Mouse (Mus musculus) granulocyte monocyte progenitor cell, adult 5-6 weeks (primary cell): ENCODE results near the gene BC049352. TPM values are rescaled to one million over a fixed set of nuclear protein-coding genes. Genes with fewer than 3 reads are reported as not detected.
A peak's percentile ranks its signal among the peaks of the same experiment; 100 is the strongest.

Source experiments
- ATAC-seq: replicated peaks from 2 replicates; pipeline ENCODE4 v1.8.0; 2016; ENCODE audit warnings: mild to moderate bottlenecking, moderate TSS enrichment, inconsistent platforms; ENCODE audit not compliant: poor library complexity, severe bottlenecking
- total RNA-seq, 2 experiments: library from RNA; stranded (forward) in 1 of 2; stranded (reverse) in 1 of 2; fragments of 200-712, 200-1000 nt in 1 of 2; fragments of >200 nt in 1 of 2; fragmentation: Nextera tagmentation in 1 of 2; gene quantifications; 2 replicates each; pipeline ENCODE4 v1.2.3; 2014 to 2017

Gene BC049352
- total RNA-seq, 2 experiments from 2014 or later, result not detected

DNA sequence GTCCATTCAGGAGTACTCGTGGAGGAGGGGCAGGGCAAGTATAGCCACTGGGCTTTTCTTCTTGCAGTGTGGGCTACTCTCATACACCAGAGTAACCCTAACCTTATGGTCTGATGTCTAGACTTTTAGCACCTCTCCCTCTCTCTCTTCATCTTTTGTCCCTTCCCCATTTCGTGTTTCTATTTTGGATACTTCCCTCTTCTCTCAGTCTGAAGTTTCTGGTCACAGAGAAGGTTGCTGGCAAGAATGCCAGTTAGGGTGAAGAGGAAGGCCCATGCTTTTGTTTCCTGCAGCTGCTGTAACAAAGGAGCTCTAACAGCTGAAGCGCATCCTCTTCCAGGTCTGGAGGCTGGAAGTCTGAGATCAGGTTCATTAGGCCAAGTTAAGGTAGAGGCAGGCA is 99.1 kb downstream of the BC049352 start:
- ATAC-seq, result peak; percentile 77

GRCm38 (mm10) chr9:45282466-45282865 is 100.7 kb downstream of the BC049352 start:
- ATAC-seq, result peak; percentile 59

DNA sequence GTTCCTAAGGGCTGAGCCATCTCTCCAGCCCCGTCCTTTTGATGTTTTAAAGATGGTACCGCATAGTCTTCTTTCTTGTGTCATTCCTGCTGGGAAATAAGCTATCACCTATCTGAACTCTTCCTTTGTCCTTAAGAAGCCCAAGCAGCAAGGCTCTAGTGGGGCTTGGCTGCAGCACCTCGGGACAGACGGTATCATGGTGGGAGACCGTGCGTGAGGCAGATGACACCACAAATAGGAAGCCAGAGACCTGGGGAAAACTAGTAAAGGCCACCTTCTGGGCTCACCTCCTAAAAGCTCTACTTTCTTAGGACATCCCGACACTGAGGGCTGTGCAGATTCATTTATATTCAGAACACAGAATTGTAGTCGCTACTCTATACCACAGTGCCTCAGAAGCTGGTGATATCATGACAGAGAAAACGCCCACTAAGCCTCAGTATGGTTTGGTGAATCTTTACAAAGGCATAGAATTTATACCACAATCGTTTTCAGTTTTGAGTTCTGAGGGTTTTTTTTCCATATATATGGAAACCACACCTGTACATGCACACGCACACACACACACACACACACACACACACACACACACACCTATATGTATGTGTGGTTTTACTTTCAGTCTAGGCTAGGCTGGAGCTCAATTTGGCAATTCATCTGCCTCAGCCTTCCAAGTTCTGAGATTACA is 109.8 kb downstream of the BC049352 start:
- ATAC-seq, result no peak

- ATAC-seq, result peak; percentile 52
Observed at GRCm38 (mm10) chr9:45294210-45295011, 112.6 kb downstream of the BC049352 start.

DNA sequence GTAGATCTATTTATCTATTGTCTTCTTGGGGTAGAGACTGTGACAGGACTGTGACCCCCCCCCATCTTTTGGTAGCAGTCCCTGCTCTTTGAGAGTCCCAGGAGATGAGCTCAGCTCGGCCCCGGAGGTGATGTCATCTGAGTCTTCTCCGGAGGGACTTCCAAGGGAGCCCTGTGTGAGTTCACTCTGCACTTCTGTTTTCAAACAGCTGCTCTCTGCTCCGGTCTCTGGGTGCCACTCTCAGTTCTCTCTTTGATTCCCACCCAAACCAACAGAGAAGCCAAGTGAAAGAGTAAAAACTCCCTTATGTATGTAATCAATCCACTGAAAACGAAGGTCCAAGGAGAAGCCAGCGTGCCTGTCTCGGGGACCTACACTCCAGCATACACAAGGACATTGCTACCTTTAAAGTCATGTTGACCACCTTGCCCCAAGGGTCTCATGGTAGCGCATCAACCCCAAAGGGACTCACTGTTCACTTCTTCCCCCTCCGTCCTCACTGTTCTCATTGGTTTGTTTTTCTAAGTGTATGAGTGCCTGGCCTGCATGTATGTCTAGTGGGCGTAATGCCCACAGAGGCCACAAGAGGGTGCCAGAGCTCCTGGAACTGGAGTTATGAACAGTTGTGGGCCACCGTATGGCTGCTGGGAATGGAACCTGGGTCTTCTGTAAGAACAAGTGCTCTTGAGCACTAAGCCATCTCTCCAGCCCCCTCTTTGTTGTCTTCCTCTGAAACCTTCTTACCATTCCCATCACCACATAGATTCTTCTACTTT is 117.6 kb downstream of the BC049352 start:
- ATAC-seq, result peak; percentile 46

Other genes starting within 250 kb of the BC049352 start
- 37.9 and 49.8 TPM in 2 replicates for gene Ube4a, start 216.4 kb upstream of the BC049352 start, total RNA-seq (2014; fragmentation: Nextera tagmentation)
- 25.6 and 28.5 TPM in 2 replicates for gene Ube4a, start 216.4 kb upstream of the BC049352 start, total RNA-seq (2017)
- not detected in 2 replicates for gene Cd3g, start 201.6 kb upstream of the BC049352 start, total RNA-seq (2014; fragmentation: Nextera tagmentation)
- not detected in 2 replicates for gene Cd3g, start 201.6 kb upstream of the BC049352 start, total RNA-seq (2017)
- gene Cd3d, start 200.2 kb upstream of the BC049352 start, total RNA-seq (2014; fragmentation: Nextera tagmentation), result not detected in 2 replicates
- 0.21 TPM in 1 of 2 replicates, not detected in the other for gene Cd3d, start 200.2 kb upstream of the BC049352 start, total RNA-seq (2017)
- gene Cd3e, start 172.4 kb upstream of the BC049352 start, total RNA-seq (2014; fragmentation: Nextera tagmentation), result not detected in 2 replicates
- not detected in 2 replicates for gene Cd3e, start 172.4 kb upstream of the BC049352 start, total RNA-seq (2017)
- gene Mpzl2, start 142.2 kb upstream of the BC049352 start, total RNA-seq (2014; fragmentation: Nextera tagmentation), result not detected in 2 replicates
- gene Mpzl2, start 142.2 kb upstream of the BC049352 start, total RNA-seq (2017), result not detected in 2 replicates
- gene Mpzl3, start 126.8 kb upstream of the BC049352 start, total RNA-seq (2014; fragmentation: Nextera tagmentation), result 0.19 TPM in 1 of 2 replicates, not detected in the other
- 1.2 and 2.2 TPM in 2 replicates for gene Mpzl3, start 126.8 kb upstream of the BC049352 start, total RNA-seq (2017)
- gene Jaml, start 102.8 kb upstream of the BC049352 start, total RNA-seq (2014; fragmentation: Nextera tagmentation), result 0.51 TPM in 1 of 2 replicates, not detected in the other
- gene Jaml, start 102.8 kb upstream of the BC049352 start, total RNA-seq (2017), result 2.4 and 3.4 TPM in 2 replicates
- not detected in 2 replicates for gene Scn2b, start 64.2 kb upstream of the BC049352 start, total RNA-seq (2014; fragmentation: Nextera tagmentation)
- not detected in 2 replicates for gene Scn2b, start 64.2 kb upstream of the BC049352 start, total RNA-seq (2017)
- gene Scn4b, start 43.6 kb upstream of the BC049352 start, total RNA-seq (2014; fragmentation: Nextera tagmentation), result not detected in 2 replicates
- not detected in 2 replicates for gene Scn4b, start 43.6 kb upstream of the BC049352 start, total RNA-seq (2017)
- not detected in 2 replicates for gene Tmprss4, start 22.1 kb downstream of the BC049352 start, total RNA-seq (2014; fragmentation: Nextera tagmentation)
- gene Tmprss4, start 22.1 kb downstream of the BC049352 start, total RNA-seq (2017), result not detected in 2 replicates
- 6.7 and 9.6 TPM in 2 replicates for gene Il10ra, start 87.1 kb downstream of the BC049352 start, total RNA-seq (2014; fragmentation: Nextera tagmentation)
- 7.6 and 9.8 TPM in 2 replicates for gene Il10ra, start 87.1 kb downstream of the BC049352 start, total RNA-seq (2017)
- gene Tmprss13, start 137.1 kb downstream of the BC049352 start, total RNA-seq (2014; fragmentation: Nextera tagmentation), result not detected in 2 replicates
- not detected in 2 replicates for gene Tmprss13, start 137.1 kb downstream of the BC049352 start, total RNA-seq (2017)
- not detected in 2 replicates for gene Fxyd6, start 188.2 kb downstream of the BC049352 start, total RNA-seq (2014; fragmentation: Nextera tagmentation)
- not detected in 2 replicates for gene Fxyd6, start 188.2 kb downstream of the BC049352 start, total RNA-seq (2017)
- gene Fxyd2, start 217.7 kb downstream of the BC049352 start, total RNA-seq (2014; fragmentation: Nextera tagmentation), result not detected in 2 replicates
- 1.6 and 2.5 TPM in 2 replicates for gene Fxyd2, start 217.7 kb downstream of the BC049352 start, total RNA-seq (2017)
- not detected in 2 replicates for gene Dscaml1, start 244.6 kb downstream of the BC049352 start, total RNA-seq (2014; fragmentation: Nextera tagmentation)
- gene Dscaml1, start 244.6 kb downstream of the BC049352 start, total RNA-seq (2017), result not detected in 2 replicates